Mouse (Mus musculus) lung, embryonic 16.5 days (tissue): ENCODE data around the gene Ttpal. TPM values are rescaled to one million over a fixed set of nuclear protein-coding genes. Genes with fewer than 3 reads are reported as not detected.

Experiments
- ATAC-seq: fragments of 200-750 bp; cut with Nextera tagmentation; 2 replicates; pipeline ENCODE4 v1.8.0; 2017; ENCODE audit warnings: low read depth, mild to moderate bottlenecking, moderate library complexity
- H3K27ac ChIP-seq: fragments of 300-500 bp; sonication (generic); 2 replicates; pipeline ENCODE4 v1.5.1; 2014; ENCODE audit warnings: mild to moderate bottlenecking, control low read depth, low read length
- H3K27me3 ChIP-seq: fragments of 300-500 bp; sonication (generic); 2 replicates; pipeline ENCODE4 v1.6.1; 2014; ENCODE audit warnings: low read depth, low read length, mixed read lengths; ENCODE audit not compliant: control insufficient read depth, insufficient read depth
- H3K36me3 ChIP-seq: fragments of 300-500 bp; sonication (generic); 2 replicates; pipeline ENCODE4 v1.6.1; 2014; ENCODE audit warnings: low read length; ENCODE audit not compliant: control insufficient read depth, insufficient read depth
- H3K4me1 ChIP-seq: fragments of 300-500 bp; sonication (generic); replicated peaks from 2 replicates; pipeline ENCODE4 v1.6.1; 2014; ENCODE audit warnings: low read length, mixed read lengths; ENCODE audit not compliant: control insufficient read depth, insufficient read depth
- H3K4me2 ChIP-seq: fragments of 300-500 bp; sonication (generic); 2 replicates; pipeline ENCODE4 v1.6.1; 2014; ENCODE audit warnings: low read depth, low read length, control low read depth
- H3K4me3 ChIP-seq: fragments of 300-500 bp; sonication (generic); 2 replicates; pipeline ENCODE4 v1.5.1; 2014; ENCODE audit warnings: mild to moderate bottlenecking, low read length, control low read depth
- H3K9ac ChIP-seq: fragments of 300-500 bp; sonication (generic); 2 replicates; pipeline ENCODE4 v1.6.1; 2014; ENCODE audit warnings: low read length, control low read depth
- H3K9me3 ChIP-seq: fragments of 300-500 bp; sonication (generic); 2 replicates; pipeline ENCODE4 v1.6.1; 2016; ENCODE audit warnings: low read length; ENCODE audit not compliant: control insufficient read depth
- WGBS: fragments of 180-500 bp; shearing (Covaris S2); extraction: QIAGEN DNeasy Blood & Tissue Kit; methylation state at CpG from one replicate; pipeline ENCODE4 v1.1.7; 2014; 5-methylcytosine and 5-hydroxymethylcytosine counted together
- polyA plus RNA-seq: library from polyadenylated mRNA; unstranded; fragments of >200 nt; fragmentation: Nextera tagmentation; extraction: Ambion mirVana; gene quantifications from 2 replicates; pipeline ENCODE4 v1.2.1, GENCODE M21; 2015

The Ttpal gene
- polyA plus RNA-seq, 1 experiment from 2014 or later, result 31.2 TPM

- Histone ChIP-seq H3K4me3 (no peak overlapping the region), H3K36me3 (no peaks in the 10 kb centered on the region), H3K4me1 (no peaks in the 10 kb centered on the region), H3K9me3 (no peaks in the 10 kb centered on the region), H3K27ac (no peak overlapping the region), H3K9ac (no peak overlapping the region), H3K27me3 (no peaks in the 10 kb centered on the region), H3K4me2 (no peak overlapping the region)
- 19% methylated on average over 8 of the region's 8 CpGs for WGBS
- no peak for ATAC-seq
These were observed 37.5 kb upstream of the Ttpal start for GRCm38 (mm10) chr2:163564646-163565045.

- Histone ChIP-seq H3K27me3 (no peaks in the 10 kb centered on the region), H3K9me3 (no peaks in the 10 kb centered on the region), H3K9ac (no peak overlapping the region), H3K36me3 (no peaks in the 10 kb centered on the region), H3K4me1 (no peaks in the 10 kb centered on the region), H3K4me3 (no peak overlapping the region), H3K27ac (no peak overlapping the region), H3K4me2 (no peak overlapping the region)
- WGBS, result 75% methylated on average over 3 of the region's 3 CpGs
- ATAC-seq, result no peak
These were observed 27.8 kb upstream of the Ttpal start for GRCm38 (mm10) chr2:163574321-163574720.

- no peak overlapping the region for H3K27ac ChIP-seq
- no peak overlapping the region for H3K4me3 ChIP-seq
- H3K4me2 ChIP-seq, result peak overlapping the region; percentile 28; the same call in 1 of the 2 replicates
- H3K9me3 ChIP-seq, result no peaks in the 10 kb centered on the region
- no peaks in the 10 kb centered on the region for H3K4me1 ChIP-seq
- no peak overlapping the region for H3K9ac ChIP-seq
- H3K27me3 ChIP-seq, result no peaks in the 10 kb centered on the region
- 39% methylated on average over 11 of the region's 11 CpGs for WGBS
- no peaks in the 10 kb centered on the region for H3K36me3 ChIP-seq
- ATAC-seq, result no peak
These were observed 26.9 kb upstream of the Ttpal start for GRCm38 (mm10) chr2:163575248-163575647.

- Histone ChIP-seq H3K4me2 (no peak overlapping the region), H3K4me3 (no peak overlapping the region), H3K9ac (no peak overlapping the region), H3K9me3 (no peaks in the 10 kb centered on the region), H3K36me3 (no peaks in the 10 kb centered on the region), H3K27ac (no peak overlapping the region), H3K27me3 (no peaks in the 10 kb centered on the region), H3K4me1 (no peaks in the 10 kb centered on the region)
- WGBS, result 83% methylated on average over 2 of the region's 2 CpGs
- no peak for ATAC-seq
These were observed 24.1 kb upstream of the Ttpal start for GRCm38 (mm10) chr2:163577986-163578385.

- no peaks in the 10 kb centered on the region for H3K36me3 ChIP-seq
- H3K4me2 ChIP-seq, result no peak overlapping the region
- WGBS, result 71% methylated on average over 13 of the region's 13 CpGs
- ATAC-seq, result no peak
- H3K27ac ChIP-seq, result no peak overlapping the region
- H3K4me3 ChIP-seq, result no peak overlapping the region
- H3K4me1 ChIP-seq, result peaks cover 2% of the 10 kb centered on the region; the same call in 1 of the 2 replicates
- H3K27me3 ChIP-seq, result no peaks in the 10 kb centered on the region
- no peak overlapping the region for H3K9ac ChIP-seq
- no peaks in the 10 kb centered on the region for H3K9me3 ChIP-seq
These were observed 21.8 kb upstream of the Ttpal start for GRCm38 (mm10) chr2:163580069-163580945.

GRCm38 (mm10) chr2:163583226-163584087 lies 18.7 kb upstream of the Ttpal start:
- no peaks in the 10 kb centered on the region for H3K9me3 ChIP-seq
- peak; percentile 47; the same call in 1 of the 2 replicates for ATAC-seq
- no peak overlapping the region for H3K4me2 ChIP-seq
- H3K27ac ChIP-seq, result no peak overlapping the region; the same call in 1 of the 2 replicates
- peaks cover 2% of the 10 kb centered on the region; the same call in 1 of the 2 replicates for H3K4me1 ChIP-seq
- 79% methylated on average over 10 of the region's 10 CpGs for WGBS
- H3K4me3 ChIP-seq, result no peak overlapping the region
- no peaks in the 10 kb centered on the region for H3K27me3 ChIP-seq
- no peak overlapping the region for H3K9ac ChIP-seq
- no peaks in the 10 kb centered on the region for H3K36me3 ChIP-seq

- Histone ChIP-seq H3K4me1 (peaks cover 2% of the 10 kb centered on the region; the same call in 1 of the 2 replicates), H3K4me2 (no peak overlapping the region), H3K27me3 (no peaks in the 10 kb centered on the region), H3K4me3 (no peak overlapping the region), H3K9me3 (no peaks in the 10 kb centered on the region), H3K9ac (no peak overlapping the region), H3K27ac (no peak overlapping the region), H3K36me3 (no peaks in the 10 kb centered on the region)
- WGBS, result 65% methylated on average over 10 of the region's 10 CpGs
- ATAC-seq, result no peak
These were observed 18.1 kb upstream of the Ttpal start for GRCm38 (mm10) chr2:163584088-163584426.

GRCm38 (mm10) chr2:163586384-163587261 lies 15.5 kb upstream of the Ttpal start:
- H3K9me3 ChIP-seq, result no peaks in the 10 kb centered on the region
- H3K4me2 ChIP-seq, result no peak overlapping the region
- no peak overlapping the region for H3K27ac ChIP-seq
- peaks cover 2% of the 10 kb centered on the region; the same call in 1 of the 2 replicates for H3K4me1 ChIP-seq
- no peaks in the 10 kb centered on the region for H3K36me3 ChIP-seq
- no peak overlapping the region for H3K9ac ChIP-seq
- H3K27me3 ChIP-seq, result no peaks in the 10 kb centered on the region
- no peak for ATAC-seq
- 29% methylated on average over 19 of the region's 19 CpGs for WGBS
- H3K4me3 ChIP-seq, result no peak overlapping the region
